Mouse (Mus musculus) gonadal fat pad, adult 2 months (tissue): ENCODE measurements around the gene Nbdy. TPM values are rescaled to one million over a fixed set of nuclear protein-coding genes. Genes with fewer than 3 reads are reported as not detected.

Experiments used
- DNase-seq: peaks from one replicate; pipeline ENCODE4 v3.0.0-alpha.2; 2012; ENCODE audit warnings: low read depth
- polyA plus RNA-seq: library from polyadenylated mRNA; depleted of rRNA; stranded (reverse); fragments of >200 nt; gene quantifications from 2 replicates; pipeline ENCODE4 v1.2.3, GENCODE M21; 2012; rRNA removed

The Nbdy gene
- polyA plus RNA-seq, result 64.2 and 64.5 TPM in 2 replicates

GRCm38 (mm10) chrX:153723110-153723916, at the start of gene Nbdy:
Nbdy (plus strand) TSS chrX:153723590.
- DNase-seq, result peak; percentile 12

- no peak for DNase-seq
Observed at GRCm38 (mm10) chrX:153695782-153696395, 27.5 kb upstream of the Nbdy start, which contains the start of gene Kctd12b. Kctd12b (minus strand) TSS chrX:153696391.

GRCm38 (mm10) chrX:153700463-153700862, 22.9 kb upstream of the Nbdy start:
- DNase-seq, result no peak

GRCm38 (mm10) chrX:153707735-153708134, 15.7 kb upstream of the Nbdy start:
- DNase-seq, result no peak

GRCm38 (mm10) chrX:153716716-153717115, 6.7 kb upstream of the Nbdy start:
- DNase-seq, result no peak

- no peak for DNase-seq
Observed at GRCm38 (mm10) chrX:153719602-153720001, 3.8 kb upstream of the Nbdy start.

GRCm38 (mm10) chrX:153724400-153724799, 1.0 kb downstream of the Nbdy start:
- DNase-seq, result no peak

- DNase-seq, result no peak
Observed at GRCm38 (mm10) chrX:153735697-153736096, 12.3 kb downstream of the Nbdy start.

GRCm38 (mm10) chrX:153742493-153742892, 19.1 kb downstream of the Nbdy start:
- no peak for DNase-seq

GRCm38 (mm10) chrX:153749230-153749629, 25.8 kb downstream of the Nbdy start:
- no peak for DNase-seq

Other genes starting within 250 kb of the Nbdy start
- gene Ubqln2, start 225.4 kb upstream of the Nbdy start, polyA plus RNA-seq, result 30.8 and 65.1 TPM in 2 replicates
- gene Cypt3, start 165.0 kb upstream of the Nbdy start, polyA plus RNA-seq, result 0.29 TPM in 1 of 2 replicates, not detected in the other
- 5.1 and 7.5 TPM in 2 replicates for gene Kctd12b, start 27.2 kb upstream of the Nbdy start, polyA plus RNA-seq
- 12.7 and 20.7 TPM in 2 replicates for gene Spin2c, start 108.6 kb downstream of the Nbdy start, polyA plus RNA-seq